Mouse (Mus musculus) cerebellum, adult 2 months (tissue): Measurements from ENCODE around the gene Vti1b.

Experiments used
- CTCF ChIP-seq: fragments of 200-500 bp; IDR thresholded peaks from 2 replicates; pipeline ENCODE4 v1.5.1; 2011; ENCODE audit warnings: low read depth, mild to moderate bottlenecking, control low read depth, low read length, moderate library complexity, borderline replicate concordance; ENCODE audit not compliant: insufficient read depth
- POLR2A ChIP-seq: fragments of 200-500 bp; IDR thresholded peaks from 2 replicates; pipeline ENCODE4 v1.6.1; 2011; ENCODE audit warnings: low read length, control low read depth, borderline replicate concordance; ENCODE audit not compliant: insufficient read depth

DNA sequence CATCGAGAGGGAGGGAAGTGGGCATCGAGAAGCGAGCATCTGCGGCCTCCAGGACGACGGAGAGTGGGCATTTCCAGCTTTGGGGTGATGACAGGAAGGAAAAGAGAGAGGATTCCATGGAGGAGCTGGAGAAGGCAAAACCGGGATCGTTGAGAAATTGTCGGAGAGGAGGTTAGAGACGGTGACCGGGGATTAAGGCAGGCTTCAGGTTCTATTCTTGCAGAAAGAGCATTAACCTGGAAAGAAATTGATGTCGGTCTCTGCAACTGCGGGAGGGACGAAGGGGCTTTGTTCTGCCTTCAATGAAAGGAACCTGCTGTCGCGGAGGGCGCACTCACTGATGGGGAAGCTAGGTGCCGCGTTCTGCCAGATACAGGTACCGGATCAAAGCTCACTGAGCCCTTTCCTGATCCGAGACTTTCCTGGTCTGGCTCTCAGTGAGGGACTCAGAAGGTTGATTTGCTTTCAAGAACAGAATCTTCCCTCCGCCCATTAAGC lies 41.2 kb downstream of the Vti1b start:
- TF ChIP-seq CTCF (no peak), POLR2A (no peak)
